Mouse (Mus musculus): ENCODE data around the gene Tmem82. TPM values are rescaled to one million over a fixed set of nuclear protein-coding genes. Genes with fewer than 3 reads are reported as not detected.

The Tmem82 gene
- total RNA-seq, 2 experiments from 2014 or later = 1.1 to 2.8 TPM

DNA sequence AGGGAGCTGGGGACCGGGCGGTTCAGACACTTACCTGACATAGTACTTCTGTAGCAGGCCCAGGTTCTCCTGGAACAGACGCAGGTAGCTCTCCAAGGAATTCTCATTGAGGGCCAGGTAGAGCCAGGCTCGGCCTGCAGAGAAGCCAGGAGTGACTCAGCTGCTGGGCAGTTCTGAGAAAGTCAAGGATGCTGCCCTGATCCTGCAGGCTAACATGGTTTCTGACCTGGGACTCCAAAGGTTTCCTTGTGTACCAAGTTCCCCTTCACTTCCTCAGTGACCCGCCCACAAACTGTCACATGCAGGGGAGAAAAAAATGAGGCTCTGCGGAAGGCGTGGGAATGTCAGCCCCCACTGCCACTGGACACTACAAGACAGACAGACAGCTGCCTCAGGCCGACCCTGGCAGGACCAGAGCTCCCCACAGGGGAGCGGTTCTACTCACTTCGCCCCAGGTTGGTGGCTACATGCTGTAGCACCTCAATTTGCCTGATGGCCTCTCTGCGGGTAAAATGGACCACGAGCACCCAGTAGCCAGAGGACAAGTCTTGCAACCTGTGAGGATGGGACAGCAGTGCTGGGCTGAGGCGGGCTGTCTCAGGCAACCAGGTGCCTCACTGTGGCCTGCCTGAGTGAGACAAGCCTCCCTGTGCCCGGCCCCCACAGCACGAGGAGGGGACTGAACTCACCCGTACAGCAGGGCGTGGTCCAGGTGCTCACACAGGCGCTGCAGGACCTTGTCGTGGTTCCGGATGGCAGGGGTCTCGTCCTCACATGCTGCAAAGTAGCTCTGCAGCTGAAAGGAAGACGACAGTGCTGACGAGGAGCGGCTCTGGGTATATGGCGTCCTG, 23.8 kb upstream of the Tmem82 start:
- DNase-seq (ENCODE audit: low spot score in 2 of 2) = no peak

DNA sequence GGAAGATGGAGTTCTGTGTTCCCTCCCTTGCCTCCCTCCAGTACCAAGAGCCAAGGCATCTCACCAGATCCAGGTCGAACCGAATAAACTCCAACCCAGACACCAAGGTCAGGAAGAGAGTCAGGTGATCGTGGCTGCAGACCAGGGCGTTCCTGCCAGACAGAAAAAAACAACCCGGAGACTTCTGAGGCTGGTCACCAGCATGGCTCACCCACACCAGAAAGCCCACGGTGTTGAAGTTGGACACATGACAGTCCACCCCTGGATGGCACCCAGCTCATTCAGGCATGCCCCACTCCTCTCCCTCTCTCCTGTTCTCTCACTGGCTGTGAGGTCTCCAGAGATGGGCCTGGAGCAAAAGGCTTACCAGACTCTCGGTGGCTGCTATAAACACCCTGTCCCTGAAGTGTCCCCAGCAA, 22.9 kb upstream of the Tmem82 start:
- DNase-seq (ENCODE audit: low spot score in 2 of 2) = no peak

DNA sequence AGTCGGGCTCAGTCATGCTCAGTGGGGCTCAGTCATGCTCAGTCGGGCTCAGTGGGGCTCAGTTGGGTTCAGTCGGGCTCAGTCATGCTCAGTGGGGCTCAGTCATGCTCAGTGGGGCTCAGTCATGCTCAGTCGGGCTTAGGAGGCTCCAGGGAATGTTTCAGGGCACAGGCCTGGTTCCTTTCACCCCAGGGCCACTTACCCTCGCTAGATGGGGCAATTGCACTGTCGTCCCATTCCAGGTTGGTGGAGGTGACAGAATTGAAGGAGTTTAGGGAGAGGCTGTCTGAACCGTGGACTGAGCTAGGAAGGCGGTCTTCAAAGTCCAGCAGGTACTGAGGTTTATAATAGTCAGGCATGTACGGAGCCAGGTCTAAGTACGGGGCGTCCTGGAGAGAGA, 21.0 kb upstream of the Tmem82 start:
- DNase-seq (ENCODE audit: low spot score in 2 of 2) = no peak

DNA sequence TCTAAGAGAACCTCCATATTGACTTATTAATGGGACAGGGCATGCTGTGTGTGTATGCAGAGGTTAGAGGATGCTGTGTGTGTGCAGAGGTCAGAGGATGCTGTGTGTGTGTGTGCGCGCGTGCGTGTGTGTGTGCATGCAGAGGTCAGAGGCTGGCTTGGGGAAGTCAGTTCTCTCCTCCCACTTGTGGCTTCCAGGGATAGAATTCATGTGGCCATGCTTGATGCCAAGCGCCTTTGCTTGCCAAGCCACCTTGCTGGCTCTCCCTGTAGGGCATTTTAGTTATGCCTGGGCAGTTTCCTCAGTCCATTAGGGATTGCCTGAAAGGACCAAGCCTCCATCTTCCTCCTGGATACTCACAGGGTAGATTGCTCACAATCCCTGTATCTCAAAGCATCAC, 18.3 kb upstream of the Tmem82 start:
- no peak for DNase-seq (ENCODE audit: low spot score in 2 of 2)

DNA sequence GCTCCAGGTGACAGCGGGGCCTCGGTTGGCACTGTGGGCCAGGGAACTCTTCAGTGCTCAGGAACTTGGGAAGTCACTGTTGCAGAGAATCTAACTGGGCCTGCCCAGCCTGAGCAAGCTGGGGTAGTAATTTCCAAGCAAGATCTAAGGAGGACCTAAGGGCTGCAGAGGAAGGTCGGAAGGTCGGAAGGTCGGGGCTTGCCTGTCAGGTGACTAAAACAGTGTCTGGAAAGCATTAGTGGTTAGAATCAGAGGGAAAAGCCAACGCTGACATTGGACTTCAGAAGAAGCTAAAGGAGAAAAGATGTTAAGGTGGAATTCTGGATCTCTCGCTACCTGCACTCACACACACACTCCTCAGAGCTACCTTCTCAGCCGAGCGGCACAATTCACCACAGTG, 17.6 kb upstream of the Tmem82 start:
- no peak for DNase-seq (ENCODE audit: low spot score in 2 of 2)

DNA sequence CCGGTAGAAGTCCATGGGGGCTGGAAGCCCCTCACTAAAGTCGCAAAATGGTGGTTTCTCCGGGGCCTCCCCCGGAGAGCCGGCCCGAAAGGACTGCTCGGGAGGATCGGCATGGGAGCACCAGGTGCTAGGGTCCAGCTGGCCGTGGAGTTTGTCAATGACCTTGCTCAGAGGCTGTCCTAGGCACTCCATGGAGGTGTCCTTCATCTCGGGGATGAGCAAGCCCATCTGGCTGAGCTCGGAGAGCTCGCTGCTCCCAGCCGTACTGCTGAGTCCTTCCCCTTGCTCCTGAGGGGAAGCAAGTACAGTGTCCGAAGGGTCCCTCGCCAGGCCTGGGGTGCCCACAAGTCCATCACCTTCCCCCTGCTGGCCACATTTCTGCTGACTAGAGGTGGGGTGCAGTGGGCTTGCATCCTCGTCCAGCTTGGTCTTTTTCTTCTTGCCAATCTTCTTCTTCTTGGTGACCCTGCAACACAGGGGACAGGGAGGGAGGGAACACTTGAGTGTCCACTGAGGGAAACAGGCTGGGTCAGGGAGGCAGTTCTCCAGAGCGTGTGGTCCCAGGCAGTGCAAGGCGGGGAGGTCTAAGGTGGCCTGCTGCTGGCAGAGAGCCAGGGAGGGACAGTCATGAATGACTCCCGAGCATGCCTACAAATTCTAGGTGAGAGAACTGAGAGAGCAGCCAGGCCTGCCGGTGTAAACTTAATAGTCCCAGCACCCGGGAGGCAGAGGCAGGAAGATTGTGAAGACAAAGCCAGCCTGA, 13.9 kb upstream of the Tmem82 start:
- DNase-seq (ENCODE audit: low spot score in 2 of 2) = peak in 1 of 2 experiments; percentile 25

DNA sequence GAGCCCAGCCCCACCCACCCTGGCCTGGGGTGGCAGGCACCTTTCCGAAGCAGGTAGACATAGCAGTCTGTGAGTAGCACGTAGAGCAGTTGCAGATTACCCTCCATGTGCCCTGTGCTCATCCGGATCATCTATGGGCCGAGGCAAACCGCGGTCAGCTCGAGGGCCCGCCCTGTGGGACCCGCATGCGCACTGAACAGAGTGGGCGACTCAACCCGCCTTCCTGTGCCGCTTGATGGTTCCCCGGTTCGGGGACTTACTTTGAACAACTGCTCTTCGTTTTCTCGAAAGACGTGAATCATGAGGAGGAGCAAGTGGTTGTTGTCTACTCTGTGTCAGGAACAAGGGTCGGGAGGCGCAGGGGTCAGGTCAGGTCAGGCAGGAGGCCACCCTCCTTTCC, 12.8 kb upstream of the Tmem82 start:
- DNase-seq (ENCODE audit: low spot score in 2 of 2) = no peak

DNA sequence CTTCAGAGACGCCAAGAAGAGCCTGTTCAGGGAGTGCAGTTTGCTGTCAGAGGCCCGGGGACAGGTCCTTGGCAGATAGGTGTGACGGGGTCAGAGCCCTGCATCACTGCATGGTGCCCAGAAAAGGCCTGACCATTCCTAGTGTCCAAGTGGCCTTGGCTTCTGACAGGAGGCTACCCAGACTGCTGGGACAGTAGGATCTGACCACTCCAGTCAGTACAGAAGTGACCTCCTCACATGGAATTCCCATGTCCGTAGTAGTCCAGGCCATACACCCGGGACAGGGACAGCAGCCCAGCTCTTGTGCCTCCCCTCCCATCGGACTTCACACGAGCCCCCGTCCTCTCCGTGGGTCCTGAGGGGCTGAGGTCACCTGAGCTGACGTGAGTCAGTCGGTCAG, 11.6 kb upstream of the Tmem82 start:
- no peak for DNase-seq (ENCODE audit: low spot score in 2 of 2)

DNA sequence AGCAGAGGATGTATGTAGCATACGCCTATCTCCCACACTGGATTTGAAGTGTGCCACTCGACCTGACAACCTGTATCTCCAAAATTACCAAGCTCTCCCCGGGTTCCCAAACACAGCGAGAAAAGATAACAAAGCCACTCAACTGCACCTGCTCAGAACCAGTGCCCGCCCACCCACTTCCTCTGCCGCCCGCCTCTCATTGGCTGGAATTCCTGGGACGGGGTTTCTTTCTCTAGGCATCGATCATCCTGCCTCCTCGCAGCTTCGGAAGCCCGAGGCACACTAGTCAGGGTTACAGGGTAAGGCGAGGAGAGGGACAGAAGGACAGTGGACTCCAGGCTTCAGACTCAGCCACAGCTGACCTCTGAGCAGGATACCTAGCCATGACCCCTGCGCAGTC, 10.2 kb upstream of the Tmem82 start:
- no peak for DNase-seq (ENCODE audit: low spot score in 2 of 2)

DNA sequence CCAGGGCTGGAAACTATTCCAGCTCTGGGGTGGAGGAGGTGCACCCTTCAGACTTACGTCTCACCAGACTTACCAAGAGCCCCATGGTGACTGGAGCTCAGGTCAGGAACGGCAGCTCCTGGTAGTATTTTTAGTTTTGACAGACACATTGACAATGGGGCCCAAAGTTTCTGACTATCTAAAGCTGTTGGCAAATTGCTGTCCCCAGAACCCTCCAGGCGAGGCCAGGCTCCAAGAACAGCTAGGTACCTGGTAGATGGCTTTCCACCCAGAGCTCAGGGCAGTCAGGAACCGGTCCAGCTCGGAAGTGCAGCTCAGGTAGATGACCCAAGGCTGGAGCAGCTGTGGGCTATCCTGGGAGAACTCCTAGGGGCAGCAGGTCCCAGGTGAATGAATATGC, 9.1 kb upstream of the Tmem82 start:
- DNase-seq (ENCODE audit: low spot score in 2 of 2) = no peak

DNA sequence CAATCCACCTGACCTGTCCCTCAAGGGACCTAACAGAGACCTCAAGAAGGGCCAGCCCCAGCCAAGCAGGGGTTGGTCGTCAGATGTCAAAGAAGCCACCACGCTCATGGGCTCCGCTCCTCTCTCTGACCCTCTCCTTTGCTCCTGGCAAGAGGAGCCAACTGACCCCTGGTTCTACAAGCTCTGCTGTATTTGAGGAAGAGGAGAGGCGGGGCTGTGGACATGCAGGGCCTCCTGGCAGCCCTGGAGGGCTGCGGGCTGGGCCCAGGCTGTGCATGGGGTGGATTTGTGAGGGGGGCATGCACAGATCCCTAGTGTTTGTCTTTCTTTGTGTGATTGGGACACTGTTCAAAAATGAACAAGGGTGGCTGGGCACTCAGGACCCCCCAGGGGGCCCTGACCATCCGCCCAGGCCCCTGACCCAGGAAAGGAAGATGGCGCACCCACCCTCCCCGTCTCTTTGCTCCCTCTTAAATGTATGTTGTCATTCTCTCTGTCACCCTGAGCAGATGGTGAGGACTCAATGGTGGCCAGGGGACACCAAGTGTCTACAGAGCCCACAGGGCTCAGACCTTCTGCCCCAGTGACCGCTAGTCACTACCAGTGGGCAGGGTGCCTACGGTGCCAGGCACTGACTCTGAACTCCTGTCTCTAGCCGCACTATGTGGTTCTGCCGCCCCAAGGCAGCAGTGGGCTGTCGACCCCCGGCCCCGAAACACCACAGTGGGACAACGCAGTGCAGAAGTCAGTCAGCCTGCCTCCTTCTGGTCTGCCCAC, 7.5 kb upstream of the Tmem82 start:
- DNase-seq (ENCODE audit: low spot score in 2 of 2) = no peak

DNA sequence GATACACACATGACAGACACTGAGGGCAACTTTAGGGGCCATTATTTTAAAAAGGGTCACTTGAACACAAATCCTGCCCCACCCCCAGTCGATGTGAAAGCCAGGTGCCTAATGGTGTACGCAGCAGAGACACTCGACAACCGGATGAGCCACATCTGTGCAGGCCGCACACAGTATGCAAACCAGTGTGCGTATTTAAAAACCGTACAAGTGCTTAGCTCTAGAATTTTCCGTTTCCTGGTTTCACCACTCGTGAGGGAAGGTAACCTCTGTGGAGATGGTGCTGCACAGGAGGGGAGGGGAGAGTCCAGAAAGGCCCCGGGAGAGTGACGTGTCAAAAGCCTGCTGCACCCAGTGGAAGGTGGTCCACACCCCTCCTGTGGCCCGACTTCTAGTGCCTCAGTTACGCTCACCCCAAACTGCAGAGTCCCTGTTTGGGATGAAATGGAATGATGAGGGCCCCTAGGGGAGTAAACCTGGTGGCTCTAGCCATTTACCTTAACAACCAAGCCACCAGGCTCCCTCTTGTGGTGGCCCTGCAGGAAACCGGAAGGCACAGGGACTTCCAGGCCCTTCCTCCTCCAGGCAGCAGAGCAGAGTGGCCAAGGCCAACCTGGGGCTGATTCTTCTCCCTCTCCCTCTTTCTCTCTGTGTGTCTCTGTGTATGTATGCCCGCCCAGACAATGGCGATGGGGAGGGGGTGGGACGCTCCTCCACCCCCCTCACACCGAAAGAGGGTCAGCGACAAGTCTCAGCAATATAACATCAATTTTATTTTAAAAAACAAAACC, 6.7 kb upstream of the Tmem82 start:
- DNase-seq (ENCODE audit: low spot score in 2 of 2) = no peak

DNA sequence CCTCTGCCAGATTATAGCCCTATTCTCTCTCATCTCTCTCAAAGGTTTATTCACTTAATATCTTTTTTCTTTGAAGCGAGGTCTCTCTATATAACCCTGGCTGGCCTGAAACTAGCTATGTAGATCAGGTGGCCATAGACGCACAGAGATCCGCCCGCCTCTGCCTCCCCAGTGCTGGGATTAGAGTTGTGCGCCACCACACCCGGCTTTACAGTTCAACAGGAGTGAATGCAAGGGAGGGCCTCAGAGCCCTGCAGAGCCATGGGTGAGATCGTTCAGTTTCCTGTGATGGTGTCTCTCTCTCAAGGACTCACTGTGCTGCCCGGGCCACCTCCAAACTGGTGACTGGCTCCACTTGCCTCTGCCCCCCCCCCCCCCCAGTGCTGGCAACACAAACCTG, 5.7 kb upstream of the Tmem82 start:
- no peak for DNase-seq (ENCODE audit: low spot score in 2 of 2)

DNA sequence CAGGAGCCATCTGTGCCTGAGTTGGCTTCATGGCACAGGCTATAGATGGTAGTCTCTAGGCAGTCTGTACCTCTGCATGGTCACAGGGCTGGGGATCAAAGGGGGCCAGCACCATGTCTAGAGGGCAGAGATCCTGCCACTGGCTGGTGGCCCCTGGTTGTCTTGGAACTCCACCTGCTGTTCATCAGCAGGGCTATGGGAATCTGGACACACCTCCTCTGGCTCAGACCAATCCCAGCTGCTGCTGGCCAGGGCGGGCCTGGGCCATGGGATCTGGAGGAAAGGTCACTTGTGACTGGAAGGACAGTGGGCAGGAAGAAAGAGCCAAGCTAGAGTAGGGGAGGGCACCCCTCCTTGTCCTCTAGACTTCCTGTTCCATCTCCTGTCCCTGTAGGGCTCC, 5.2 kb upstream of the Tmem82 start, which contains the start of gene Slc25a34:
TSS of gene Slc25a34 (minus strand) at position 156 of the 400 bp plus-strand sequence.
- peak; percentile 56 to 57 for DNase-seq (ENCODE audit: low spot score in 2 of 2)

DNA sequence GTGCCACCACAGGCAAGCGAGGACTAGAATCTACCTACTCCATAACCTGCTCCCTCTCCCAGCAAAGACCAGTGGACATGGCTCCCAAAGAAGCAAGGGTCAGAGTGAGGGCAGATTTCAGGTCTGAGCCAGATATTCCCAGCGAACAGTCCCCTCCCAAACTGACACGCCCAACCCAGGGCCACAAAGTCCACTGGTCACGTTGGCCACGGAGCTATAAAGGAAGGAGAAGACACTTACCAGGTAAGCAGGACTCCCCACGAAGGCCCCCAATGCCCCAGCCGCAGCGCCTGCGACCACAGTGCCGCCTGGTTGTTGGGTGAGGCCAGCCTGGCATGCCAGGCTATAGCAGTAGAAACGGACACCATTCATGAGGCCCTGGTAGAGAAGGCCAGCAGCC, 4.6 kb upstream of the Tmem82 start:
- DNase-seq (ENCODE audit: low spot score in 2 of 2) = no peak

DNA sequence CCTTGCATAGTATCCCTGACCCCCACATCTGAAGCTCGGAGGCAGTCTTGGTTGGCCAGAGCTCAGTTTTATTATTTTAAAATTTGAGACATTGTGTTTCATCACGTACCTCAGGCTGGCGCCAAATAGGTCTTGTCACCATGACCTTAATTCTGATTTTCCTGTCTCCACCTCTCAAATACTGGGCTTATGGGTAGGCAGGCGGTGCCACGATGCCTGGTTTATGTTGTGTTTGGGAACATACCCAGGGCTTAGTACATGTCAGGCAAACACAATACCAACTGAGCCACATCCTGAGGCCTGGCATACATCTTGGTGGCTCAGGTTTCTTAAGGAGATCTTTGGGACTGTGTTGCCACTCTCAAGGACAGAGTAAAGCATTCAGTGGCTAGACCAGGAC, 4.1 kb upstream of the Tmem82 start:
- DNase-seq (ENCODE audit: low spot score in 2 of 2) = no peak

DNA sequence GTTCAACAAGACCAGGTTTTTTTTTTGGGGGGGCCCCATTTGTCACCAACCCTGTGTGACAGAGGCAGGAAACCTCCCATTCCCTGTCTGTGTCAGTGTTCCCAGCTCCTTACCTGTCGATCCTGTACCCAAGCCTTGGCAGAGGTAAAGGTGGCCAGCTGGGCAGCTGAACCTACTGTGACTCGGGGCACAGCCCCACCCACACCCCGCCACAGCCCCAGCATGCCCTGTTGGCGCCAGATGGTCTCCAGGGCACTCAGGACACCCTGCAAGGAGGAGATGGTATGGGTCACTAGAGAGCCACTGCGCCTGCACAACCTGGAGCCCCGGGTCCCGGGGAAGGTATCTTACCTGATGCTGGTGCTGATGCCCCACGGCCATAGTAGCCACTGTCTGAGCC, 3.7 kb upstream of the Tmem82 start:
- no peak for DNase-seq (ENCODE audit: low spot score in 2 of 2)

DNA sequence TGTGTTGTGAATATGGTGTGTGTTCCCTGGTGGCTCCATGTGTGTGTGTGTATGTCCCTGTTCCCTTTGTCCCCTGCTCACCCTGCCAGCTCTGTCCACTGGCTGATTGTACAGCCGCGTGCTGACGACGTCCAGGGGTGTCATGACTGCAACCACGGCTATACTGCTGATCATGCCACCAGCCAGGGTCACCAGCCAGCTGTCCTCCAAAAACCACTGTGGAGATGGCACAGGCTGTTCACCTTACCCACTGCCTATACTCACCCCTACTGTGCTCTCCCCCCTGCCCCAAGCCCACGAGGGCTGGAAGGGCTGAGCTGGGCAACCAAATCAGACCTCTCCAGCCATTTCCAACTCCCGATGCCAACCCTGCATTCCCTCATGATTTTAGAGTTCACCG, 2.9 kb upstream of the Tmem82 start:
- DNase-seq (ENCODE audit: low spot score in 2 of 2) = no peak

DNA sequence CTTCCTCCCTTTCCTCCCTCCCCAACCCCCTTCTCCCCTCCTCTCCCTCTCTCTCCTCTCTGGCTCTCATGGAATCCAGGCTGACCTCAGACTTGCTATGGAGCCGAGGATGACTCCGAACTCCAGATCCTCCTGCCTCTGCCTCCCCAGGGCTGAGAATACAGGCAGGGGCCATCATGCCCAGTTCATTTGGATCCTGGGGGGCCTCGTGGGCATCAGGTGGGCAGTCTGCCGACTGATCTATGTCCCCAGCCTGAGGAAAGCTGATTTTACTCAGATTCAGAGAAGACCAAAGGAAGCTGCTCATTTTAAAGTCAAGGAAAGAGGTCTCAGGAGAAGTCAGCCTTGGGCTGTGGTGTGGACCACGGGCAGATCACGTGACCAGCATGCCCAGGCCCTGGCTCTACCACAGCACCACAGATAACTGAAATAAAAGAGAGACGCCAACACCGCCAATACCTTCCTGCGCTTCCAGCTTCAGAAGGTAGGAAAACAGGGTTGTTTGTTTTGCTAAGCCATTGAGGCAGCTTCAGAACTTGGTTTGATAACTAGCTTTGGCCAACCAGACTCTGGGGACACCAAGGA, 958 bp upstream of the Tmem82 start:
- DNase-seq (ENCODE audit: low spot score in 2 of 2) = no peak

DNA sequence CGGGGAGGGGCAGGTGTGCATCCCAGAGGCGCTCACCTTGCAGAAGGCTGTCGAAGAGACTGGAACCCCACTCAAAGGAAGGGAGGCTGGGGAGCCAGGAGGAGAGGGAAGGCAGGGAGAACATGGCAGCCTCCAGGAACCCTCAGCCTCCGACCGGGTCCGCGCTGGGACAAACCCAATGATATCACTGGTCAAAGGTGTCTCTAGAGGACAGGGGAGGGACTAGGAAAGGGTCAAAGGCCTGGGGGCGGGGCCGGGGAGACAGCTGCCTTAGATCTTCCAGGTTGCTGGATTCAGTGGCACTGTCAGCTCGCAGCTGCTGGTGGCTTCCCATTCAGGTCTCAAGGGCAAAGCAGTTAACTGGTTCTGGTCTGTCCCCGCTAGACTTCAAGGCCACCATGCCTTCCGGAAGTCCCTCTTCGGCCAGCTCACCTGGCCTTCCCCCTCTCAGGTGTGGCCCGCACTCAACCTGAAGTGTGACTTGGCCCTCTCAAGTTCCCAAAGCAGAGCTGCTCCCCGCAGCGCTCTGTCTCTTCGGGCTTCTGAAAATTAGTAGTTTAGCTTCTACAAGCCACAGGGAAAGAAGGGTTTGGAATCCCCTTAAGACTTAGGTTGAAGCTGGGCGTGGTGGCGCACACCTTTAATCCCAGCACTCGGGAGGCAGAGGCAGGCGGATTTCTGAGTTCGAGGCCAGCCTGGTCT, 419 bp downstream of the Tmem82 start:
- DNase-seq (ENCODE audit: low spot score in 2 of 2) = peak in 1 of 2 experiments; percentile 37
